Mouse (Mus musculus) bone marrow, adult 2 months (tissue): ENCODE measurements around the gene Acox1.

Experiments
- CTCF ChIP-seq: fragments of 200-500 bp; IDR thresholded peaks from 2 replicates; pipeline ENCODE4 v1.5.1; 2011; ENCODE audit warnings: low read length, control low read depth; ENCODE audit not compliant: control insufficient read depth, insufficient read depth
- POLR2A ChIP-seq: fragments of 200-500 bp; IDR thresholded peaks from 2 replicates; pipeline ENCODE4 v1.6.1; 2011; ENCODE audit warnings: low read depth, mild to moderate bottlenecking, control low read depth, low read length, borderline replicate concordance; ENCODE audit not compliant: control insufficient read depth

GRCm38 (mm10) chr11:116167232-116167631, 31.6 kb downstream of the Acox1 start:
- no peak for TF ChIP-seq CTCF
- TF ChIP-seq POLR2A = no peak
